Mouse (Mus musculus): Measurements from ENCODE around the gene Fgfr2.

- no peak for TF ChIP-seq ZNF384 (IDR thresholded peaks at IDR 0.05; ENCODE audit: low read depth, low read length)
- TF ChIP-seq MAFK (IDR thresholded peaks at IDR 0.05; ENCODE audit: insufficient read depth, low read depth, low read length), result no peak
- no peak for TF ChIP-seq HCFC1 (IDR thresholded peaks at IDR 0.05; ENCODE audit: borderline replicate concordance, insufficient read depth, low read length)
- no peak for TF ChIP-seq CHD2 (IDR thresholded peaks at IDR 0.05; ENCODE audit: low read depth, low read length)
- TF ChIP-seq ZC3H11A (IDR thresholded peaks at IDR 0.05; ENCODE audit: borderline replicate concordance, low read depth, low read length), result no peak
Measured at GRCm38 (mm10) chr7:131906499-131907190, 1216.5 kb downstream of the Fgfr2 start.
